ENCODE assay signal across 7 mouse cellular contexts in genomic region chr9:21509772-21510688, GRCm38 (mm10). TPM values are rescaled to one million over a fixed set of nuclear protein-coding genes. Genes with fewer than 3 reads are reported as not detected.
DNase-seq lines count a peak whose midpoint lies in the region; ATAC-seq lines count a peak whose summit lies in the region.

Tmed1 (minus strand) TSS chr9:21510252.

- peak within 1 kb of the TSS; percentile 76 for H3K27ac ChIP-seq in embryonic facial prominence, embryonic 12.5 days
- H3K27ac ChIP-seq in limb, embryonic 11.5 days (replicated peaks; ENCODE audit: low read depth, low read length), result peak within 1 kb of the TSS; percentile 82
- H3K27ac ChIP-seq in midbrain, embryonic 14.5 days (replicated peaks; ENCODE audit: low read depth, low read length), result peak within 1 kb of the TSS; percentile 92

- H3K27me3 ChIP-seq in embryonic facial prominence, embryonic 12.5 days, result no peaks in the 10 kb centered on the region
- no peaks in the 10 kb centered on the region for H3K27me3 ChIP-seq in limb, embryonic 11.5 days (ENCODE audit: control insufficient read depth, insufficient read depth, low read length)
- no peaks in the 10 kb centered on the region for H3K27me3 ChIP-seq in midbrain, embryonic 14.5 days (ENCODE audit: control insufficient read depth, insufficient read depth, low read length)

- under 1% methylated on average over 44 of the region's 44 CpGs for WGBS in embryonic facial prominence, embryonic 12.5 days
- WGBS in limb, embryonic 11.5 days, result under 1% methylated on average over 44 of the region's 44 CpGs
- WGBS in midbrain, embryonic 14.5 days, result under 1% methylated on average over 44 of the region's 44 CpGs

- DNase-seq in adrenal gland, postnatal 25 days, result peak; percentile 94
- peak; percentile 100 for DNase-seq in heart, adult 11 months
- peak; percentile 98 for DNase-seq in kidney, adult 18-20 months
- DNase-seq in limb, embryonic 11.5 days (ENCODE audit: low spot score), result peak; percentile 95
- peak; percentile 96 for DNase-seq in midbrain, embryonic 14.5 days
- DNase-seq in spleen, adult 18-20 months, result peak; percentile 90 to 95

- H3K4me3 ChIP-seq in embryonic facial prominence, embryonic 12.5 days, result peak within 1 kb of the TSS; percentile 50
- peak within 1 kb of the TSS; percentile 51 for H3K4me3 ChIP-seq in limb, embryonic 11.5 days (ENCODE audit: low read depth, low read length)
- H3K4me3 ChIP-seq in midbrain, embryonic 14.5 days (replicated peaks; ENCODE audit: low read depth, low read length), result peak within 1 kb of the TSS; percentile 72

- peak; percentile 95 for ATAC-seq in embryonic facial prominence, embryonic 12.5 days (ENCODE audit: insufficient number of reproducible peaks, insufficient read depth, low FRiP score, low TSS enrichment)
- peak; percentile 94 for ATAC-seq in limb, embryonic 11.5 days (ENCODE audit: insufficient number of reproducible peaks, low FRiP score, low TSS enrichment, low read depth)
- ATAC-seq in midbrain, embryonic 14.5 days (ENCODE audit: low FRiP score, low TSS enrichment), result peak; percentile 94

- H3K9me3 ChIP-seq in embryonic facial prominence, embryonic 12.5 days, result no peaks in the 10 kb centered on the region
- H3K9me3 ChIP-seq in limb, embryonic 11.5 days (ENCODE audit: control insufficient read depth, low read length), result no peaks in the 10 kb centered on the region
- no peaks in the 10 kb centered on the region for H3K9me3 ChIP-seq in midbrain, embryonic 14.5 days (ENCODE audit: control insufficient read depth, low read length)

- peaks cover 38% of the 10 kb centered on the region for H3K36me3 ChIP-seq in embryonic facial prominence, embryonic 12.5 days
- peaks cover 11% of the 10 kb centered on the region for H3K36me3 ChIP-seq in limb, embryonic 11.5 days (ENCODE audit: control insufficient read depth, insufficient read depth, low read length)
- peaks cover 40% of the 10 kb centered on the region for H3K36me3 ChIP-seq in midbrain, embryonic 14.5 days (ENCODE audit: control insufficient read depth, insufficient read depth, low read length)

- peak within 1 kb of the TSS; percentile 64 for H3K4me2 ChIP-seq in embryonic facial prominence, embryonic 12.5 days (replicated peaks)
- H3K4me2 ChIP-seq in limb, embryonic 11.5 days (ENCODE audit: low read depth, severe bottlenecking), result peak within 1 kb of the TSS; percentile 62
- H3K4me2 ChIP-seq in midbrain, embryonic 14.5 days (ENCODE audit: low read length), result peak within 1 kb of the TSS; percentile 56

- H3K4me1 ChIP-seq in embryonic facial prominence, embryonic 12.5 days, result peaks cover 12% of the 10 kb centered on the region
- peaks cover 7% of the 10 kb centered on the region for H3K4me1 ChIP-seq in limb, embryonic 11.5 days (ENCODE audit: control insufficient read depth, insufficient read depth, low read length)
- H3K4me1 ChIP-seq in midbrain, embryonic 14.5 days (ENCODE audit: control insufficient read depth, insufficient read depth, low read length), result peaks cover 11% of the 10 kb centered on the region

- peak within 1 kb of the TSS; percentile 54 for H3K9ac ChIP-seq in embryonic facial prominence, embryonic 12.5 days
- H3K9ac ChIP-seq in limb, embryonic 11.5 days (ENCODE audit: low read length), result peak within 1 kb of the TSS; percentile 70
- H3K9ac ChIP-seq in midbrain, embryonic 14.5 days (replicated peaks; ENCODE audit: low read length), result peak within 1 kb of the TSS; percentile 72

RNA-seq across cellular contexts. Expression of gene Tmed1, which starts in this region (rescaled TPM):
- total RNA-seq in adrenal gland, postnatal 25 days (2021), result 26.8 and 37.1 TPM in 2 replicates
- 113 and 115 TPM in 2 replicates for polyA plus RNA-seq in embryonic facial prominence, embryonic 12.5 days (2016; fragmentation: Nextera tagmentation; extraction: Ambion mirVana)
- 97.0 and 99.6 TPM in 2 replicates for polyA plus RNA-seq in limb, embryonic 11.5 days (2014; fragmentation: Nextera tagmentation; extraction: Ambion mirVana)
- 48.0 and 50.2 TPM in 2 replicates for polyA plus RNA-seq in midbrain, embryonic 14.5 days (2014; fragmentation: Nextera tagmentation; extraction: Ambion mirVana)

Comparison
In these comparisons a context has a peak if more than half of its experiments do, and no peak if none do; other contexts are left out.
1. Peak in every context shown above with its lines: DNase-seq, ATAC-seq, H3K4me3 ChIP-seq and H3K27ac ChIP-seq.